Mouse (Mus musculus) spleen, postnatal 4 days (tissue): ENCODE measurements around the gene Fam209.

Experiments used
- DNase-seq, 2 experiments: peaks; one replicate each; pipeline ENCODE4 v3.0.0; 2022; ENCODE audit warnings: low spot score in 2 of 2

Gene Fam209

DNA sequence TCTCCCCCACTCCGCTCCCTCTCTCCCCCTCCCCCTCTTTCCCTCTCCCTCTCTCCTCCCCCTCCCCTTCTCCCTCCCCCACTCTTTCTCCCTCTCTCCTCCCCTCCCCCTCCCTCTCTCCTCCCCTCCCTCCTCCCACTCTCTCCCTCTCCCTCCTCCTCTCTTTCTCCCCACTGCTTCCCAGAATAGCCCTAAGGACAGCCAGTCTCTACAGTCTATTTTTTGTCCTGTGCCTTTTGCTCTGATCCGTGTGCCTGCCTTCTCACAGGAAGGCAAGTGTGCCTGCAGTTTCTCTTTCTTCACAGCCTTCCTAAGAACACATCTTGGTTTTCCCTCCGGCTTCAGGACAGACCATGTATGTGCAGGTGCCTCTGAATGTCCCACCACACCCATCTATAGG is 5.0 kb downstream of the Fam209 start:
- DNase-seq, result no peak

GRCm38 (mm10) chr2:172477860-172478259 is 5.5 kb downstream of the Fam209 start:
- DNase-seq, result no peak

- DNase-seq, result no peak
Observed at GRCm38 (mm10) chr2:172480296-172480695, 8.0 kb downstream of the Fam209 start.

DNA sequence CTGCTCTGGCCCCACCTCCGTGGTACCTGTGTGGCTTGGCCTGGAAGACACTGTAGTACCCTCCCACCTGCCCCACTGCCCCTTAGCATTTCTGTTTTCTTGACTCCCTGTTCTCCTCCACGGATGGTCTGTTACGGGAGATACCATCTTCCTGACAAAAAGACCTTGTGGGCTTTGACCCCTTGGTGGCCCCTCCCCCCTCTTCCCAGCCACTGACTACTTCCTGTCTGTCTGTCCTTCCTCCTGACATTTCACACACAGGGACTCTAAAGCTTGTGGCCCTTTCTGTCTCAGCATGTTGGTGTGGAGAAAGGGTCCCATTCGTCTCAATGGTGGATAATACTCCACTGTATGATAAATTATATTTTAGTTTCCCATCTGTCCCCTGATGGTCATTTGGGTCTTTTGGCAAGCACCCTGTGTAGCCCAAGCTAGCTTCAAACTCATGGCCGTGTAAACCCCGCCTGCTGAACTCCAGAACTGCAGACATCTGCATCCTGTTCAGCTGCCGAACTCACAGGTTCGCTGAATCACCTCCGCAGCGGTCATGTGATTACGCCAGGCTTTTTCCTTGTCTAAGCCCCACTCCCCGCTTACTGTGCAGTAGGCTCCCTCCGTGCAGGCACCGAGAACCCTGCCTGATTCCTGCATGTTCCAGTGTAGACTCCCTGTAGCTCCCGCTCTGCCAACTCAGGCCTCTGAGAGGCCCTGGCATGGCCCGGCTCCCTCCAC is 9.5 kb downstream of the Fam209 start:
- no peak for DNase-seq

DNA sequence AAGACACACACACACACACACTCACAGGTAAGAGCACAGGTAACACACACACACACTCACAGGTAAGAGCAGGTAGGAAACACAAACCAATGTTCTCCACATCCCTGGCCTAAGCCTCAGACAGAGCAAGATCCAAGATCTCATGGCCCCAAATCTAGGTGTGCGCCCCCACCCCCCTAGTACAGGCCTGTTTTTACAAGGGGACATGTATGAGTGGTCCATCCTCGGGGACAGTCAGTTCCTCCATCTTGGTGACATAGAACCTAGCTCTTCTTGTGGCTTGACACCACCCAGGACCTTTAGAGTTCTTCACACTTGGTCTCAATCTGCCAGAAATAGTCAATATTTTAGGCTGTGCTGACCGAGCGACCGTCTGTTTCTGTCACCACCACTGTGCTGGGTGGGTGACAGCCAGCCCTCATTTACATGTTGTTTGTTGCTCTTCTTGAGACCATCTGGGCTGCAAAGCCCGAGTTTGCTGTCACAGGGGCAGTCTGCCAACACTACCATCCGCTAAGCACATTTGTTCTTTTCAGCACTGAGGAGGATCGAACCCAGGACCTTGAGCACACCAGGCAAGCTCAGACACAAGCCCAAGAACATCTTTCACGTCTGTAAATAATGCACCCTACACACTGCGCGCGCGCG is 11.6 kb downstream of the Fam209 start:
- no peak for DNase-seq

DNA sequence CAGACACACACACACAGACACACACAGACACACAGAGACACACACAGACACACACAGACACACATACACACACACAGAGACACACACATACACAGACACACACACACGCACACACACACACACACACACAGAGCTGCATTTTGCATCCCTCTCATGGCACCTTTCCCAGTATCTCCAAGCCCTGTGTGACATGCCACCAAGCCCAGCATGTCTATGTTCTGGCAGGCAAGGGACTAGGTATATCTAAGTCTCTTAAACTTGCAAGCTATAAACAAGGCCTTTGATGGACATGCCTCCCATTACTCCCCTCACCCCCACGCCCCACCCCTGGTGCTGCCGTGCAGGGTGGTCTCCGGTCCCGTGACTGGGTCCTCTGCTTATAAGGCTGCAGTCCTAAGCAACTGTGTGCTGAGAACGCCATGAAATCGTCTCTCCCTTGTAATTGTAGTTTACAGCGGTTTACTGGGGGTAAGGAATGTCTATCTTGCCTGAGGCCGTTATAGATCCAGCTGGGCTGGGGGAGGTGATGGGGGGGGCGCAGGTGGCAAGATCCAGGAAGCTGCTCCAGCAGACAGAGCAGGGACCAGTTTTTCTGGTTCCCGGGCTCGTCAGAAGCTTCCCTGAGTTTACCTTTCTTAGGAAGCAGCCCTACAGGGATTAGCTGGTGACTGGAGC is 12.5 kb downstream of the Fam209 start:
- DNase-seq, result no peak

GRCm38 (mm10) chr2:172496736-172497345 is 24.5 kb downstream of the Fam209 start:
- no peak for DNase-seq

DNA sequence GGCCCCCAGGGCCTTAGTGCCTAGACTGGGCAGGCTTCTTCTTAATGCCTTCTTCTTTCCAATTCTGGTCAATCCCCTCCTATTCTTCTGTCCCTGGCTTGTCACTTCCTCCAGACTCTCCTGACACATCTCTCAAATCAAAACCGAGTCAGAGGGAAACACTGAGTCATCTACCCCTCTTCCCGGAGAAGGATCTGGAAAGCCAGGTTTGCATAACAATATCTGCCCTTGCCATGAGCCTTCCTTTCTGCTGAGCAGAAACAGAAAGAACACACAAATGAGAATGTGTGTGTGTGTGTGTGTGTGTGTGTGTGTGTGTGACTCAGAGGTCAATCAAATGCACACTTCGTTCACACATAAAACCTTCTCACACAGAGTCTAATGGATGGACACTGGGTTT is 26.5 kb downstream of the Fam209 start:
- no peak for DNase-seq

DNA sequence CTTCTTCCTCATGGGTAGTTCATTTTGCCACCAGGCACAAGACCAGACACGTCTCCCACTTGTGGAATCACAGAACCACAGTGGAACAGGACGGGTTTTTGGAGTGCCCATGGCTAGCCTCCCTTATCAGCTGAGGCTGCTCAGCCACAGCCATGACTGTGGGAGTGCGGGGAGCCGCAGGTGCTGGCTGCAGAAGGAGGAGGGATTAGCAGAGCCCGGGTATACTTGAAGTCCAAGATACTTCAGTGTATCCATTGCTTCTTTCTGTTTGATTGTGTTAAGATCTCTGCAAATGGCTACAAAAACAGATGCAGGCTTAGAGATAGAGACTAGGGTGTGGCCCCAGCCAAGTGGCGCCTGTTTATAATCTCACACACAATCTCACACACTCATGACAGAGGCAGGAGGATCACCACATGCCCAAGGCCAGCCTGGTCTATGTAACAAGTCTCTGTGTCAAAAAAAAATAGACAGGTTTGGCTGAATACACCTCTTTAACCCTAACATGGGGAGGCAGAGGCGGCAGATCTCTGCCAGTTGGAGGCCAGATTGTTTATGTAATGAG is 28.5 kb downstream of the Fam209 start:
- DNase-seq, result no peak

DNA sequence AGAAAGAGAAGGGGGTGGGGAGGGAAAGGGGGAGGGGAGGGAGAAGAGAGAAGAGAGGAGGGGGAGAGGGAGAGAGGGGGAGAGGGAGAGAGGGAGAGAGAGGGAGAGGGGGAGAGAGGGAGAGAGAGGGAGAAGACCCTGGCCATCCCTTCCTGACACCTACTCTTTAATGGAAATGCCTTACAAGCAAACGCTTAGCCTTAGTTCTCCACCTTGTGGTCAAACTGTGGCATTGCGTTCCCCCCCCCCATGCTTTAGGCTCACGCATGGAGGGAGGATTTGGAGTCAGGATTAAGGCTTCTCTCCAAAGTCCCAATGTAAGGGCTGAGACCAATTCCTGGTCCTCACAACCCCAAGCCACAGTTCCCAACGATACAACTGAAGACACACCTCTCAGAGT is 29.0 kb downstream of the Fam209 start:
- DNase-seq, result no peak

- no peak for DNase-seq
Observed at GRCm38 (mm10) chr2:172502168-172502567, 29.8 kb downstream of the Fam209 start.

GRCm38 (mm10) chr2:172506121-172506520 is 33.8 kb downstream of the Fam209 start:
- no peak for DNase-seq

- no peak for DNase-seq
Observed at GRCm38 (mm10) chr2:172510056-172510712, 37.9 kb downstream of the Fam209 start.

GRCm38 (mm10) chr2:172510899-172511298 is 38.6 kb downstream of the Fam209 start:
- DNase-seq, result no peak

DNA sequence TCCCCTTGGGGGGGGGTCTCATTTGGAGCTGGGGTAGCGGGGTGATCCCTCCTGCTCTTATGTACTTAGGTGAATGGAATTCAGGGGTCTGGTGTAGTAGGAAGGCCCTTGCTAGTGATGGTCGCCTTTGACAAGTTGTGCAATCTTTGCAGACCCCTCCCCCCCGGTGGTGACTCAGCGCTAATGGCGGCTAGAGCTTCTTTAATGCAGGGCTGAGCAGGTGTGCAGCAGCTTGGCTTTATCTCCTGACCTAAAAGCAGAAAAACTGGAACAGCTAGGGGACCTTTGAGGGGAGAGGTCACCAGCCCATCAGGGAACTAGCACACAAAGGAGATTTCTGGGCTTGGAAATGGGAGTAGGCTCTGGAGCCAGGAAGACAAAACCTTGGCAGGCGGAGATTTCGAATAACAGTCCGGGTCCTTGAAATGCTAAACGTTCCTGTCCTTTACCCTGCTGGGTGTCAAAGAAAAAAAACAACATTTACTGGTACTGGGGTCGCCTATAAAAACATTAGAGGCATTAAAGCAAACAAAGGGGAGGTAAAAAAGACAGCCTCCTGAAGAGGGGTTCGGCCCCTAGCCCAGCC is 44.2 kb downstream of the Fam209 start:
- no peak for DNase-seq

DNA sequence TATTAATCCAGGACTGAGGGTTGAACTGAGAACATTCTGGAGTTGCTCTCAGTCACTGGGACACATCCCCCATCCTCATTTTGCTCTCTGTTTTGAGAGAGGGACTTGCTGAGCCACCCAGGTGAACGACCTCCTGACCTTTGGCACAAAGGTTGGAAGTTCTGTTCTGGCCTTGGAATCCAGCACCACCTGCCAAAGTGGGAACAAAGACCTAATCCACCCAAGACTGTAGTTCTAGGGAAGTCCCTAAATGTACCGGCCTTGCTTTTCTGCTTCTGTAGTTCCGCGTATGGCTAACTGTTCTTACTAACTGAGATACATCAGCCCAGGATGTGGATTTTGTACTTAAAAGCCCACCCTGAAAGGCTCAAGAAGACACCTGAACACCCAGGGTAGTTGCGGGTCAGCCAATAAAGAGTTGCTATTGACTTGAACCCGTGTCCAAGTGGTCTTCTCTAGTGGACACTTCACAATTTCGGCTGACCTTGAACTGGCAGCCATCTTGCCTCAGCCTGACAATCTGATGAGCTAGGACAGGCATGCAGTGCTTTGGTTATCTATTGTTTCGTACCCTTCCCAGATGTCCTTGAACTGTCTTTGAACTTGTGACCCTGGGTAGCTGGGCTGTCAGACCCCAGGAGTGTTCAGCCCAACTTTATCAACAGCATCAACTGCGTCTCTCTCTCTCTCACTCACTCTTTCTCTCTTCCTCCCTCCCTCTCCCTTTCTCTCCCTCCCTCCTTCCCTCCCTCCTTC is 48.5 kb downstream of the Fam209 start:
- no peak for DNase-seq

GRCm38 (mm10) chr2:172522528-172522927 is 50.2 kb downstream of the Fam209 start:
- DNase-seq, result no peak
